In genomic region chr19:48429755-48430154, GRCm38 (mm10) we compare ENCODE assay signal across 11 mouse cellular contexts.
DNase-seq lines count a peak whose midpoint lies in the region; ATAC-seq and TF ChIP-seq lines count a peak whose summit lies in the region.
"Had no signal": no experiment of that assay in that cellular context is flagged by ENCODE, and none has a peak within 500 bp of the region (broad histone marks: within the 10 kb centered on the region; RNA-seq: fewer than 3 reads in every experiment).

No protein-coding gene starts in this region.

- no peak overlapping the region for H3K4me2 ChIP-seq in embryonic facial prominence, embryonic 11.5 days (ENCODE audit: low read depth, low read length)
- H3K4me2 ChIP-seq in liver, embryonic 12.5 days, result no peak overlapping the region
- H3K4me2 ChIP-seq: heart, embryonic 15.5 days had no signal

- WGBS in embryonic facial prominence, embryonic 11.5 days, result 16% methylated on average over 2 of the region's 2 CpGs
- 31% methylated on average over 2 of the region's 2 CpGs for WGBS in liver, embryonic 12.5 days (ENCODE audit: insufficient replicate concordance)

- TF ChIP-seq CTCF in left cerebral cortex, adult 2 months (IDR thresholded peaks at IDR 0.05), result no peak

- no peak for ATAC-seq in embryonic facial prominence, embryonic 11.5 days (replicated peaks; ENCODE audit: insufficient number of reproducible peaks, low FRiP score, low TSS enrichment, low read depth)
- no peak for ATAC-seq in liver, embryonic 12.5 days
- ATAC-seq: Patski had no signal

- intact Hi-C loops in left cerebral cortex, adult 2 months (cut with DNase I), result no loop called here

- no peak overlapping the region for H3K9ac ChIP-seq in embryonic facial prominence, embryonic 11.5 days (replicated peaks; ENCODE audit: low read length)
- no peak overlapping the region for H3K9ac ChIP-seq in liver, embryonic 12.5 days
- H3K9ac ChIP-seq: heart, embryonic 15.5 days; liver, embryonic 14.5 days had no signal

- H3K36me3 ChIP-seq in embryonic facial prominence, embryonic 11.5 days (replicated peaks; ENCODE audit: control insufficient read depth, insufficient read depth, low read depth, low read length), result no peaks in the 10 kb centered on the region
- no peaks in the 10 kb centered on the region for H3K36me3 ChIP-seq in liver, embryonic 12.5 days
- H3K36me3 ChIP-seq: heart, embryonic 15.5 days had no signal

- peak; percentile 30 for DNase-seq in embryo, embryonic 10 days (ENCODE audit: low spot score)
- no peak for DNase-seq in embryo, embryonic 9.5 days (ENCODE audit: extremely low spot score)
- peak; percentile 30 for DNase-seq in embryonic facial prominence, embryonic 11.5 days (ENCODE audit: low spot score)
- peak; percentile 42 for DNase-seq in layer of hippocampus, adult 9-11 months
- DNase-seq in lung, postnatal 25 days (ENCODE audit: low spot score), result peak; percentile 22
- DNase-seq in retina, postnatal 1 day, result no peak
- DNase-seq in left cerebral cortex, adult 2 months (ENCODE audit: extremely low spot score in 1 of 2, low spot score in 2 of 2), result no peak

- H3K27ac ChIP-seq in embryonic facial prominence, embryonic 11.5 days (replicated peaks; ENCODE audit: low read depth, low read length), result no peak overlapping the region
- no peak overlapping the region for H3K27ac ChIP-seq in liver, embryonic 12.5 days
- H3K27ac ChIP-seq in left cerebral cortex, adult 2 months, result no peak overlapping the region
- H3K27ac ChIP-seq: heart, embryonic 15.5 days; liver, embryonic 14.5 days had no signal

- no peaks in the 10 kb centered on the region; the same call in 1 of the 2 replicates for H3K4me1 ChIP-seq in embryonic facial prominence, embryonic 11.5 days (ENCODE audit: control insufficient read depth, insufficient read depth, low read length)
- no peaks in the 10 kb centered on the region for H3K4me1 ChIP-seq in liver, embryonic 12.5 days
- H3K4me1 ChIP-seq: heart, embryonic 15.5 days had no signal

- H3K27me3 ChIP-seq in embryonic facial prominence, embryonic 11.5 days (ENCODE audit: control insufficient read depth, insufficient read depth, low read length), result no peaks in the 10 kb centered on the region
- no peaks in the 10 kb centered on the region for H3K27me3 ChIP-seq in liver, embryonic 12.5 days (replicated peaks)
- H3K27me3 ChIP-seq: heart, embryonic 15.5 days had no signal

- no peaks in the 10 kb centered on the region for H3K9me3 ChIP-seq in embryonic facial prominence, embryonic 11.5 days (replicated peaks; ENCODE audit: control insufficient read depth, low read length)
- no peaks in the 10 kb centered on the region; the same call in 1 of the 2 replicates for H3K9me3 ChIP-seq in liver, embryonic 12.5 days (replicated peaks)
- H3K9me3 ChIP-seq: heart, embryonic 15.5 days had no signal

- H3K4me3 ChIP-seq in embryonic facial prominence, embryonic 11.5 days (ENCODE audit: low read depth, low read length), result no peak overlapping the region
- no peak overlapping the region for H3K4me3 ChIP-seq in liver, embryonic 12.5 days
- no peak overlapping the region for H3K4me3 ChIP-seq in left cerebral cortex, adult 2 months
- H3K4me3 ChIP-seq: heart, embryonic 15.5 days had no signal

Comparison
In these comparisons a context has a peak if more than half of its experiments do, and no peak if none do; other contexts are left out.
1. DNase-seq: peak in embryo, embryonic 10 days (single experiment), embryonic facial prominence, embryonic 11.5 days (single experiment), layer of hippocampus, adult 9-11 months (single experiment) and lung, postnatal 25 days (single experiment); none in embryo, embryonic 9.5 days (single experiment), retina, postnatal 1 day (single experiment) and left cerebral cortex, adult 2 months (0 of 2).